Mouse (Mus musculus): ENCODE measurements around the gene Lyrm7.

DNA sequence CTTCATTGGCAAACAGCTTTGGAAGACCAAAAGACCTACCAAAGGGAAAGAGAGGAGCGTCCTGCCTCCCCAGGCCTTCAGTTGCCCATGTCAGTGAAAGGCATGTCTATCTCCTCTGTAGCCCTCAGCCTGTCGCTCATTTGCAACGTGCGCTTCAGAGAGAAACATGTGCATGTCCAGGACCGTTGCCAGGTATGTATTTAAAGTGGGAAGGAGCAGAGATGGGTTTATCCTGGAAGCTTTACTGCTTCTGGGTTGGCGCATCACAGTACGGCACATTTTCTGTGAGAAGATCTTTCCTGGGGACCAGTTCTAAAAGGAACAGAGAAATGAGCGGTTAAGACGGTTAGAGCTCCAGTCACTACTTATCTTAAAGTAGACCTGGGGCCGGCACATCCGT lies 19.8 kb downstream of the Lyrm7 start:
- TF ChIP-seq HCFC1 (IDR thresholded peaks at IDR 0.05; ENCODE audit: low read depth, low read length) (no peak), POLR2A (IDR thresholded peaks at IDR 0.05; ENCODE audit: low read depth, low read length) (no peak), CTCF (conservative IDR thresholded peaks at IDR 0.05 in 1 of 2, IDR thresholded peaks at IDR 0.05 in 1 of 2; ENCODE audit: low read depth in 2 of 2, low read length in 2 of 2) (no peak), UBTF (IDR thresholded peaks at IDR 0.05; ENCODE audit: low read depth, low read length) (no peak), CHD2 (IDR thresholded peaks at IDR 0.05; ENCODE audit: low read length) (no peak), RCOR1 (conservative IDR thresholded peaks at IDR 0.05; ENCODE audit: low read depth, low read length) (no peak), NELFE (IDR thresholded peaks at IDR 0.05; ENCODE audit: low read depth, low read length) (no peak)
